In the genomic region with DNA sequence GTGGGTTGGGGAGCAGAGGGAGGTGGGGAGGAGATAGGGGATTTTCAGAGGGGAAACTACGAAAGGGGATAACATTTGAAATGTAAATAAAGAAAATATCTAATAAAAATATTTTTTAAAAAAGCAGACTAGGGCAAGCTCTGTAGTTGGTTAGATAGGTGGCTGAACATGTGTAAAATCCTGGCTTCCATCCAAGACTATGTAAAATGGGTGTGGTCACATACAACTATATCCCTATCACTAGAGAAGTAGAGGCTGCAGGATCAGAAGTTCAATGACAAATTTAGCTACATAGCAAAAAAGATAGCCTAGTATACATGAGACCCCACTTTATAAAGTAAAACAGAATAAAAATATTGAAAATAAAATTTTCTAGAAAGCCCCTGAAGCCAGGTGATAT, we compare ENCODE assay signal across 15 mouse cellular contexts.
"Had no signal": no experiment of that assay in that cellular context is flagged by ENCODE, and none has a peak within 500 bp of the region (broad histone marks: within the 10 kb centered on the region; RNA-seq: fewer than 3 reads in every experiment).

No protein-coding gene starts in this region.

- H3K9ac ChIP-seq: lung, embryonic 14.5 days; midbrain, embryonic 12.5 days; midbrain, embryonic 15.5 days; neural tube, embryonic 12.5 days; stomach, embryonic 15.5 days had no signal

- H3K4me2 ChIP-seq: lung, embryonic 14.5 days; midbrain, embryonic 12.5 days; midbrain, embryonic 15.5 days; neural tube, embryonic 12.5 days; stomach, embryonic 15.5 days had no signal

- DNase-seq: lung, adult 18-20 months; lung, embryonic 14.5 days; lung, postnatal 10 days; lung, postnatal 4 days; right cerebral cortex, postnatal 14 days; thymus, adult 2 months; thymus, postnatal 14 days; thymus, postnatal 36 days had no signal

- H3K27me3 ChIP-seq: megakaryocyte, embryonic 14.5 days; midbrain, embryonic 12.5 days; midbrain, embryonic 15.5 days; neural tube, embryonic 12.5 days; stomach, embryonic 15.5 days had no signal

- H3K4me1 ChIP-seq: midbrain, embryonic 10.5 days; midbrain, embryonic 12.5 days; midbrain, embryonic 15.5 days; stomach, embryonic 15.5 days had no signal

- H3K27ac ChIP-seq: midbrain, embryonic 10.5 days; midbrain, embryonic 12.5 days; midbrain, embryonic 15.5 days; neural tube, embryonic 12.5 days; stomach, embryonic 15.5 days; stomach, postnatal 0 days had no signal

- H3K36me3 ChIP-seq: midbrain, embryonic 10.5 days; midbrain, embryonic 12.5 days; midbrain, embryonic 15.5 days; neural tube, embryonic 12.5 days; stomach, embryonic 15.5 days had no signal

- H3K9me3 ChIP-seq: midbrain, embryonic 10.5 days; midbrain, embryonic 12.5 days; midbrain, embryonic 15.5 days; neural tube, embryonic 12.5 days; stomach, embryonic 15.5 days had no signal

- H3K4me3 ChIP-seq: megakaryocyte, embryonic 14.5 days; midbrain, embryonic 10.5 days; midbrain, embryonic 12.5 days; midbrain, embryonic 15.5 days; neural tube, embryonic 12.5 days; stomach, embryonic 15.5 days had no signal

- ATAC-seq: midbrain, embryonic 15.5 days had no signal
